Mouse (Mus musculus) urinary bladder, postnatal 10 days (tissue): ENCODE data around the gene Gm3727.
"Not testable (repeated sequence)": the region's sequence is repeated elsewhere in the genome, so short reads cannot be mapped to it uniquely, and the experiment has no call there.

Experiments
- DNase-seq: peaks from one replicate; pipeline ENCODE4 v3.0.0; 2022; ENCODE audit warnings: low spot score

Gene Gm3727

DNA sequence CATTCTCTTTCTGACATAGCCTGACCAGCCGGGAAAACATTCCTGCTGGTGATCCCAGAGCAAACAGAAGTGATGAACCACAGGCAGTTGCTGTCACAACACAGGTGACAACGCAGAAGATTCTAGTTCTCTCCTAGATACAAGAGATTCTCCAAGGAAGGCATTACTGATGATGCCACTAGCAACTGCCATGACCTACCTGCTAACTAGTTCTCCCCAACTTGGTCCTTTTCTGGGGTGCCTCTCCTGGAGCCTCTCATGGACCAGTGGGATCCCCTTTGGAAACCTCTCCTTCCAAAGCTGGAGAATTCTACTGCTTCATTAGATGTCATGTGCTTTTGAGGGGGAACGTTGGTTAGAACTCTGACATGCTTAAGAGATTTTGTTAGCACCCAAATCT, at the start of gene Gm3727:
Gene Gm3727, minus strand, starts transcription at position 101 of the 400 bp plus-strand sequence.
- not testable (repeated sequence) for DNase-seq

DNA sequence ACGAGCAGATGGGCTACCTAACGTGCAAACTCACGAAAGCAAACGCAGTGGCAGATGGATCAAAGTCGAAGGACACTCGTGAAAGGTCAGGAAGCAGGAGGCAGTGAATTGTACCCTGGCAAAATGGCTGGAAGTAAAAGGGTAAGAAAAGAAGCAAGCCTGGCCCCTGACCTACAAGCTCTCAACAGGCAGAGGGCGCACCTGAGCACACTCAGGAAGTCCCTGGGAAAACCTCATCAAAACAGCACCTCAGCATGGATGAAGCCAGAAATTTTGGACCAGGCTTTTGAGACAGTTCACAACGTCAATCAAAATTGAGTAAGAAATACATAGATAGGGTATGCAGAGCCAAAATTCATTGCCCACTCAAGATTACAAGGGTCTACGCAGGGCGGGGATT, 21.0 kb downstream of the Gm3727 start:
- DNase-seq, result not testable (repeated sequence)
